Mouse (Mus musculus): ENCODE measurements around the gene Mpp4.
A peak's percentile ranks its signal among the peaks of the same experiment; 100 is the strongest.

Mpp4 gene

DNA sequence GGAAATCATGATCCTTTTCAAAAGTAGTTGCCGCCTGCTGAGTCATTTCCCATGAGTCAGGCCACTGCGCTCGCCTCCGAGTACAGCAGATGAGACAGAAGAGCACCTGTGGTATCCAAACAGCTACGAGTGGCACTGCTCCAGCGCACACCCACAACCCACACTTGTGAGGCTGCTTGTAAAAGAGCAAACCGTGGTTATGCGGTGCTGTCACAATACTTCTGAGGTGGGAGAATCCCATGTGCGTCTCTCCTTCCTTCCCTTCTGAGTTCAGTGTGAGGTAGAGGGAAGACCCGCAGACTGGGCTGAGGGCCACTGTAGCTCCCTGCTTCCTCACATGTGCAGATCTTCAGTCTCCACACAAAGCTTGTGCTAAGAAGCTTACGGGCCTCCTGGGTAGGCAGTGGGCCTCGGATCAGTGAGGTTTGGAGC is at the start of gene Mpp4:
Gene Mpp4 (minus strand): TSS at position 360 of the 432 bp plus-strand sequence.
- peak; percentile 31 to 53 for DNase-seq (ENCODE audit: low spot score in 2 of 2)

DNA sequence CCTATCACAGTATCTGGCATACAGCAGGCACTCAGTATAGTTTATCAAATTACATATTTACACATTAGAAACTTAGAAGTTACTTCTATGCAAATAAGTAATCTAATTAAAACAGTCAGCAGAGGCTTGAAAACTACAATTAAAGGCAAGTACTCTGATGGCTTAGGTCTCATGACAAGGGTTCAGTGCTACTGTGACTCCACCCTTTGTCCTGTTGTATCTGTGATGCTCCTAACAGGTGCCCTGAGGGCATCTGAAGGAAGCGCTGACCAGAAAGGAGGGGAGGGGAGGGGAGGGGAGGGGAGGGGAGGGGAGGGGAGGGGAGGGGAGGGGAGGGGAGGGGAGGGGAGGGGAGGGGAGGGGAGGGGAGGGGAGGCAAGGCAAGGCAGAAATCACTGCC is 49.8 kb upstream of the Mpp4 start:
- no peak for DNase-seq (ENCODE audit: low spot score in 2 of 2)

GRCm38 (mm10) chr1:59212076-59212779 is 49.0 kb upstream of the Mpp4 start:
- no peak for DNase-seq (ENCODE audit: low spot score in 2 of 2)

GRCm38 (mm10) chr1:59211651-59212050 is 48.5 kb upstream of the Mpp4 start:
- DNase-seq (ENCODE audit: low spot score in 2 of 2), result no peak

DNA sequence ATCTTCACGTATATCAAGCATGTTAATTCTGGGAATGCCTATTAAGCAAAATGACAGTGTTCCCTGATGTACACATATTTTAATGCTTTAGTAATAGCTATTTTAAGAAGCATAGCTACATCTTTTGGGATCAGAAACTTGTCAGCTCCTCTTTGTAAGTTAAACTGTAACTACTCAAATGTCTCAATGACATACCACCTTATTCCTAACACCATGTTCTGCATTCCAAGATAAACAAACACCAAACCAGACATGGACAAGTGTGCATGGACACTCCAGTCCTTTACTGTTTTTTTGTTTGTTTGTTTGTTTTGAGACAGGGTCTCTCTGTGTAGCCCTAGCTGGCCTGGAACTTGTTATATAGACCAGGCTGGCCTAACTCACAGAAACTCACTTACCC is 45.1 kb upstream of the Mpp4 start:
- no peak for DNase-seq (ENCODE audit: low spot score in 2 of 2)

GRCm38 (mm10) chr1:59204489-59204888 is 41.3 kb upstream of the Mpp4 start:
- no peak for DNase-seq (ENCODE audit: low spot score in 2 of 2)

GRCm38 (mm10) chr1:59202367-59202766 is 39.2 kb upstream of the Mpp4 start:
- no peak for DNase-seq (ENCODE audit: low spot score in 2 of 2)

- DNase-seq (ENCODE audit: low spot score in 2 of 2), result no peak
Measured at GRCm38 (mm10) chr1:59201561-59201960, 38.4 kb upstream of the Mpp4 start.

GRCm38 (mm10) chr1:59200960-59201359 is 37.8 kb upstream of the Mpp4 start:
- no peak for DNase-seq (ENCODE audit: low spot score in 2 of 2)

- no peak for DNase-seq (ENCODE audit: low spot score in 2 of 2)
Measured at GRCm38 (mm10) chr1:59194979-59195378, 31.8 kb upstream of the Mpp4 start.

- no peak for DNase-seq (ENCODE audit: low spot score in 2 of 2)
Measured at GRCm38 (mm10) chr1:59187786-59188185, 24.6 kb upstream of the Mpp4 start.

DNA sequence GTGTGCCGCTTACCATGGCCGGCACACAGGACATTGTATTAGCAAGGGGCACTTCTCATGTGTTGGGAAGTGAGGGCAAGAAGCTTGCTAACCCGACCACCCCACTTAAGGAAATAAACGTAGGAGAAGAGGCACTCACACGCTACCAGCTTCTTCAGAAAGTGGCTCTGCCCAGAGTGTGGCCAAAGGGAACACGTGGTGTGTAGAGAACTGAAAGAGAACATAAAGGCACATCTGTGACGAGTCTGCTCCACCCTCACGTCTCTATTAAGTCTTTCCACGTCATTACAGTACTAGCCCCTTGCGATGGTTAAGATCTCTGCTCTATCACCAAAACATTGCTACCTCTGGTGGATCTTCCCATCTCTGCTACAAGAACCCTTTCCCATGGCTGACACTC is 23.1 kb upstream of the Mpp4 start:
- DNase-seq (ENCODE audit: low spot score in 2 of 2), result no peak

- DNase-seq (ENCODE audit: low spot score in 2 of 2), result no peak
Measured at GRCm38 (mm10) chr1:59185410-59185809, 22.2 kb upstream of the Mpp4 start.

DNA sequence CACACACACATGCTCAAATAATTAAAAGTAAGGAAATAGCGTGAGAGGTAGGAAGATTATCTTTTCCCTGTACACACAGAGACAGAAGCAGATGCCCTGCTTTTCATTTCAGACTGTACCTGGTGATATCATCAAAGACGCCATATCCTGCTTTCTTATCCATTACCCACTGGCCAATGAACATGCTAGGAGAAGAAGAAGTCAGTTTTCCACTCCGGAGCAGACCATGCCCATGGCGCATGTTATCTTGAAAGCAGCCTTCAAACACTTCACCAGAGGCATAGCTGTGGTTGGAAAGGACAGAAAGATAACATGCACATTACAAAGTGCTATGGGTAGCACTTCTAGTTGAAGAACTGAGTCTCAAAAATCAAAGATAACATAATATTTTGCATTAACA is 19.9 kb upstream of the Mpp4 start:
- no peak for DNase-seq (ENCODE audit: low spot score in 2 of 2)

GRCm38 (mm10) chr1:59182373-59182772 is 19.2 kb upstream of the Mpp4 start:
- no peak for DNase-seq (ENCODE audit: low spot score in 2 of 2)

GRCm38 (mm10) chr1:59180003-59180402 is 16.8 kb upstream of the Mpp4 start:
- no peak for DNase-seq (ENCODE audit: low spot score in 2 of 2)

DNA sequence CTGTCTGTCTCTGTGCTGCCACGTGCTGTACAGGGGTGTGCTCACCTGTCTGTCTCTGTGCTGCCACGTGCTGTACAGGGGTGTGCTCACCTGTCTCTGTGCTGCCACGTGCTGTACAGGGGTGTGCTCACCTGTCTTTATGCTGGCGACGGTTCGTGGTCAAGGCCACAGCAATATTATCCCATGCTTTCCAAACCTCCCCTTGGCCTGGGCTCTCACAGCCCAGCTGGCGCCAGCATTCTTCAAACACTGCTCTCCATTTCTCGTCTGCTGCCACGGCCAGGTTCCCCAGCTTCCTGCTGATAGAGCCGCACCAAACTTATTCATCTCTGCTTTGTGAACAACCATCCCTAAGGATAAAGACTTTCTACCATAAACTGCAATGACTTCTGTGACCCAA is 15.2 kb upstream of the Mpp4 start:
- no peak for DNase-seq (ENCODE audit: low spot score in 2 of 2)

DNA sequence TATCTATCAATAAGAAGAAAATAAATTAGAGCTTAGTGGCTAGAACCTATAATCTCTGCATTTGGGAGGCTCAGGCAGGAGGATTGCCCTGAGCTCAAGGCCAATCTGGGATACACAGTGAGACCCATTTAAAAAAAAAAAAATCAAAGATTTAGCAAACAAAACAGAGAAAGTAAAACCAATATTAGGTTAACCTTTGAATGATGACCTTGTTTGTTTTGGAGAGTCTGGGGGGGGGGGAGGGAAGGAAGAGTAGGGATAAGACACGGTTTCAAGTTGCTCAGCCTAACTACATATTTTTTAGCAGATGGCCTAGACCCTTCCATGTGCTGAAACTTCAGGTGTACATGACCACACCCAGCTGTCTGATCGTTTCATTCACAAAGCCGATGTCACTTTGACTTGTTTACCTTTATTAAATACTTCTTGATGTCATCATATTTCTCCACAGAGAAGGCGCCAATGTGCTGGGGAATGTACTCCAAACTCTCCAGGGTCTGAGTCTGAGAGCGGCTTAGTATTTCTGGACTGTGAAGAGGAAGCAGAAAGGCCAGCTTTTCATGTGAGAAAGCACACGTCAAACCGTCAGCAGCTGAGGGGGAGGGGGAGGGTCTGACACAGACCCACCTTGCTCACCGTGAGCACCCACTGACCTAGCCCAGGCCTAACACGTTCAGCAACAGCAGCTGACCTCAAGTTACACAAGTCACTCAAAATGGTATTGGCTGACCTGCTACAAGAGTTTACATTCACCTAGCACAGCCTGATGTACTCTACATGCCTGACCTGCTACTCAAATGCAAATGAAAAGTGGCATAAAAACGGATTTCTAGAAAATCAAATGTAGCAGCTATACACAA is 11.6 kb upstream of the Mpp4 start:
- DNase-seq (ENCODE audit: low spot score in 2 of 2), result no peak

- DNase-seq (ENCODE audit: low spot score in 2 of 2), result no peak
Measured at GRCm38 (mm10) chr1:59173023-59173422, 9.8 kb upstream of the Mpp4 start.

DNA sequence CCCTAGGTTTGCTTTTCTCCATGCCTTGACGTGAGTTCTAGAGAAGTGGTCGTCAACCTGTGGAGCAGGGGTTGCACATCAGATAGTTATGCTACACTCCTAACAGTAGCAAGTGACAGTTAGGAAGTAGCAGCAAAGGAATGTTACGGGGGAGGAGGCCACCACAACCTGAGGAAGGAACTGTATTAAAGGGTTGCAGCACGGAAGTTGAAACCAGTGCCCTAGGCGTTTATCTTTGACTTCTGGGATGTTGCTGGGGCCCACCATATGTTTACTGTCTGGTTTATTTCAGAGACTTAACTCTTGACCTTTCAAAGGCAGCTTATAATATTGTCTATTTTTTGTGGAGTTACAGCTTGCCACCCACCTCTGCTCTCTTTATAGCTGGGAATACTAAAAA is 8.7 kb upstream of the Mpp4 start:
- no peak for DNase-seq (ENCODE audit: low spot score in 2 of 2)

GRCm38 (mm10) chr1:59170290-59170689 is 7.1 kb upstream of the Mpp4 start:
- DNase-seq (ENCODE audit: low spot score in 2 of 2), result no peak

DNA sequence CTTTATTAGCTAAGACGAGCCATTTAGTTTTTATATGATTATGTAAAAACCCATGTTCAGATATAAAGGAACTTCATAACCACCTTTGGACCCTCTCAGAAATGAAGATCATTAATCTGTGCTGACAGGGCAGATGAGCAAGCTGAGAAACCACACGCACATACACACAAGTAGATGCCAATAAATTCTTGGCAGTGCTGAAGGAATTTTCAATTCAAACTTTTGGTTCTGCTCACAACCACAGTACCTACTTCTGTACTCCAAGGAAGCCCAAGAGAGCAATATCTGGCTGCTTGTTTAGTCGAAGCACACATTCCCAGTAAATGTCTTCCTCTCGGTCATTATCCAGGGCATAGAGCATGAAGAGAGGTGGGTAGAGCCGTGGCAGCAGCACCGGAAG is 6.4 kb upstream of the Mpp4 start:
- no peak for DNase-seq (ENCODE audit: low spot score in 2 of 2)

DNA sequence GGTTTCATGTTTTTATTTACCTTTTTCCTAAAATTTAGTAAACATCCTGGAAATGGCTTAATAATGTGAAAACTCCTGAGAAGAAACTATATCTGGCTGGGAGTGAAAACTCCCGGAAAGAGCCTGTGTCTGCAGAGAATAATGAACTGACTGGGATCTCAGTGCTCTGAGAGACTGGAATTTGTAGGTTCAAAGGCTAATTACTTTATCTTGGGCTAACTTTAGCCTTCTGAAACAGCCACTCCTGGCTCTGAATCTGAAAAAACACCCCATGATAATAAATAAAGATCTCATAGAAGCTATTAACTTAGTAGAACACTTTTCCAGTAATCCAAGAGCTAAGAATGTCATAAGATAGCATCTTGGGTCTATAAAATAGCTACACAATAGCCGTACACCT is 5.4 kb upstream of the Mpp4 start:
- DNase-seq (ENCODE audit: low spot score in 2 of 2), result no peak

Measured in frontal cortex, postnatal 14 days (tissue).